Mouse (Mus musculus): ENCODE data around the gene Atg2b. TPM values are rescaled to one million over a fixed set of nuclear protein-coding genes. Genes with fewer than 3 reads are reported as not detected.

Atg2b gene
- total and polyA plus RNA-seq, 3 experiments = 28.3 to 35.9 TPM; not detected in 1

- TF ChIP-seq GABPA (IDR thresholded peaks at IDR 0.05; ENCODE audit: low read depth, low read length) (no peak), GATA1 (IDR thresholded peaks at IDR 0.05; ENCODE audit: low read depth, low read length) (no peak), MAX (IDR thresholded peaks at IDR 0.05; ENCODE audit: low read length) (no peak), MYC (IDR thresholded peaks at IDR 0.05; ENCODE audit: low read depth, low read length) (no peak), CTCF (IDR thresholded peaks at IDR 0.05 in 2 of 3, conservative IDR thresholded peaks at IDR 0.05 in 1 of 3; ENCODE audit: control insufficient read depth in 1 of 3, insufficient read depth in 1 of 3, low read depth in 2 of 3, low read length in 3 of 3, poor library complexity in 1 of 3, severe bottlenecking in 1 of 3) (no peak), TAL1 (IDR thresholded peaks at IDR 0.05; ENCODE audit: low read length) (no peak)
- no peak for DNase-seq (ENCODE audit: low read depth, low spot score)
- Histone ChIP-seq H3K9ac (ENCODE audit: control insufficient read depth, low read depth, low read length, poor library complexity, severe bottlenecking) (no peak overlapping the region), H3K9me3 (replicated peaks; ENCODE audit: insufficient read depth, low read length) (no peaks in the 10 kb centered on the region), H3K79me2 (ENCODE audit: control insufficient read depth, insufficient read depth, low read length, poor library complexity) (no peaks in the 10 kb centered on the region), H3K4me1 (ENCODE audit: control insufficient read depth in 1 of 2, insufficient read depth in 2 of 2, low read length in 2 of 2) (no peaks in the 10 kb centered on the region), H3K27me3 (ENCODE audit: control insufficient read depth in 1 of 2, insufficient read depth in 2 of 2, low read length in 2 of 2) (no peaks in the 10 kb centered on the region), H3K4me3 (ENCODE audit: control insufficient read depth in 1 of 2, insufficient read depth in 1 of 2, low read depth in 2 of 2, low read length in 2 of 2) (no peak overlapping the region), H3K27ac (ENCODE audit: control insufficient read depth, low read depth, low read length) (no peak overlapping the region), H3K36me3 (ENCODE audit: control insufficient read depth in 1 of 2, insufficient read depth in 2 of 2, low read length in 2 of 2) (peaks cover 0 to 27% of the 10 kb centered on the region in 2 experiments; a peak in 2 of 4 replicates)
These were observed 59.2 kb downstream of the Atg2b start for GRCm38 (mm10) chr12:105625798-105626197.

- H3K4me1 ChIP-seq (ENCODE audit: control insufficient read depth in 1 of 2, insufficient read depth in 2 of 2, low read length in 2 of 2) = no peaks in the 10 kb centered on the region
- no peaks in the 10 kb centered on the region for H3K79me2 ChIP-seq (ENCODE audit: control insufficient read depth, insufficient read depth, low read length, poor library complexity)
- H3K4me3 ChIP-seq (ENCODE audit: control insufficient read depth in 1 of 2, insufficient read depth in 1 of 2, low read depth in 2 of 2, low read length in 2 of 2) = no peak overlapping the region
- no peak overlapping the region for H3K9ac ChIP-seq (ENCODE audit: control insufficient read depth, low read depth, low read length, poor library complexity, severe bottlenecking)
- H3K9me3 ChIP-seq (replicated peaks; ENCODE audit: insufficient read depth, low read length) = no peaks in the 10 kb centered on the region
- no peaks in the 10 kb centered on the region for H3K27me3 ChIP-seq (ENCODE audit: control insufficient read depth in 1 of 2, insufficient read depth in 2 of 2, low read length in 2 of 2)
- TF ChIP-seq MXI1 (IDR thresholded peaks at IDR 0.05; ENCODE audit: low read depth, low read length) = no peak
- TF ChIP-seq NELFE (IDR thresholded peaks at IDR 0.05; ENCODE audit: low read depth, low read length) = no peak
- no peak for TF ChIP-seq ELF1 (IDR thresholded peaks at IDR 0.05; ENCODE audit: low read depth, low read length)
- TF ChIP-seq HCFC1 (IDR thresholded peaks at IDR 0.05; ENCODE audit: low read depth, low read length) = no peak
- TF ChIP-seq NRF1 (IDR thresholded peaks at IDR 0.05; ENCODE audit: insufficient read depth, low read depth, low read length, poor library complexity, severe bottlenecking) = no peak
- peak; percentile 18; the same call in 1 of the 2 replicates for TF ChIP-seq GATA1 (IDR thresholded peaks at IDR 0.05; ENCODE audit: low read depth, low read length)
- 0 out of 4 replicates have a peak, but pooled peaks of 1 of the 2 experiments have one; percentile 33 for TF ChIP-seq EP300 (IDR thresholded peaks at IDR 0.05; ENCODE audit: low read depth in 1 of 2, low read length in 2 of 2)
- TF ChIP-seq BHLHE40 (IDR thresholded peaks at IDR 0.05; ENCODE audit: borderline replicate concordance, low read depth, low read length) = no peak
- TF ChIP-seq ZNF384 (IDR thresholded peaks at IDR 0.05; ENCODE audit: low read depth, low read length) = no peak
- TF ChIP-seq UBTF (IDR thresholded peaks at IDR 0.05; ENCODE audit: borderline replicate concordance, insufficient read depth, low read depth, low read length) = no peak
- no peak for TF ChIP-seq TAL1 (IDR thresholded peaks at IDR 0.05; ENCODE audit: low read length)
- no peak for TF ChIP-seq KAT2A (conservative IDR thresholded peaks at IDR 0.05; ENCODE audit: low read depth, low read length)
- H3K27ac ChIP-seq (ENCODE audit: control insufficient read depth, low read depth, low read length) = no peak overlapping the region
- peaks cover 0 to 29% of the 10 kb centered on the region in 2 experiments; a peak in 2 of 4 replicates for H3K36me3 ChIP-seq (ENCODE audit: control insufficient read depth in 1 of 2, insufficient read depth in 2 of 2, low read length in 2 of 2)
- DNase-seq (ENCODE audit: low read depth, low spot score) = peak; percentile 36
These were observed 62.0 kb downstream of the Atg2b start for GRCm38 (mm10) chr12:105622981-105623539.

All from MEL (cell line).